Mouse (Mus musculus) stomach, embryonic 15.5 days (tissue): ENCODE measurements at regions not wholly inside any gene's neighbourhood (a gene's known extent, or its start where the extent isn't known, plus 50 kb on each side); places are given as distances from the start of the nearest gene placed in this dataset.
A peak's percentile ranks its signal among the peaks of the same experiment; 100 is the strongest.

Source experiments
- ATAC-seq: fragments of 200-750 bp; cut with Nextera tagmentation; 2 replicates; pipeline ENCODE4 v1.8.0; 2017; ENCODE audit warnings: low read depth, moderate number of reproducible peaks, moderate TSS enrichment; ENCODE audit not compliant: insufficient read depth, low FRiP score
- H3K27ac ChIP-seq: fragments of 300-500 bp; sonication (generic); 2 replicates; pipeline ENCODE4 v1.5.1; 2015; ENCODE audit warnings: mild to moderate bottlenecking, inconsistent platforms
- H3K27me3 ChIP-seq: fragments of 300-500 bp; sonication (generic); replicated peaks from 2 replicates; pipeline ENCODE4 v1.6.1; 2015; ENCODE audit warnings: inconsistent platforms
- H3K36me3 ChIP-seq: fragments of 300-500 bp; sonication (generic); 2 replicates; pipeline ENCODE4 v1.6.1; 2015; ENCODE audit warnings: inconsistent platforms
- H3K4me1 ChIP-seq: fragments of 300-500 bp; sonication (generic); 2 replicates; pipeline ENCODE4 v1.6.1; 2015; ENCODE audit warnings: inconsistent platforms
- H3K4me2 ChIP-seq: fragments of 300-500 bp; sonication (generic); 2 replicates; pipeline ENCODE4 v1.6.1; 2015; ENCODE audit warnings: mild to moderate bottlenecking, inconsistent platforms
- H3K4me3 ChIP-seq: fragments of 300-500 bp; sonication (generic); replicated peaks from 2 replicates; pipeline ENCODE4 v1.5.1; 2015; ENCODE audit warnings: inconsistent platforms
- H3K9ac ChIP-seq: fragments of 300-500 bp; sonication (generic); 2 replicates; pipeline ENCODE4 v1.6.1; 2015; ENCODE audit warnings: inconsistent platforms
- H3K9me3 ChIP-seq: fragments of 300-500 bp; sonication (generic); 2 replicates; pipeline ENCODE4 v1.6.1; 2016; ENCODE audit warnings: inconsistent platforms
- WGBS: fragments of 180-500 bp; shearing (Covaris S2); methylation state at CpG from one replicate; pipeline ENCODE4 v1.1.7; 2015; 5-methylcytosine and 5-hydroxymethylcytosine counted together

- H3K4me1 ChIP-seq: no peaks in the 10 kb centered on the region
- WGBS: 64% methylated on average over 4 of the region's 4 CpGs
Measured at GRCm38 (mm10) chr19:30289721-30290120, 57.0 kb downstream of the Mbl2 start.

GRCm38 (mm10) chr19:30295263-30295704, 62.5 kb downstream of the Mbl2 start:
- no peaks in the 10 kb centered on the region for H3K27me3 ChIP-seq
- no peak for ATAC-seq
- no peaks in the 10 kb centered on the region for H3K36me3 ChIP-seq
- H3K27ac ChIP-seq: 0 out of 2 replicates have a peak overlapping the region, but pooled peaks have one; percentile 4
- H3K9me3 ChIP-seq: no peaks in the 10 kb centered on the region
- H3K4me2 ChIP-seq: peak overlapping the region; percentile 28
- H3K4me1 ChIP-seq: no peaks in the 10 kb centered on the region
- 0 out of 2 replicates have a peak overlapping the region, but pooled peaks have one; percentile 1 for H3K4me3 ChIP-seq
- H3K9ac ChIP-seq: no peak overlapping the region
- WGBS: 28% methylated on average over 15 of the region's 15 CpGs

More at GRCm38 (mm10) chr19:30289721-30290120, 57.0 kb downstream of the Mbl2 start:
- Histone ChIP-seq H3K27me3 (no peaks in the 10 kb centered on the region), H3K36me3 (no peaks in the 10 kb centered on the region), H3K9ac (no peak overlapping the region), H3K4me2 (no peak overlapping the region), H3K27ac (no peak overlapping the region), H3K9me3 (no peaks in the 10 kb centered on the region), H3K4me3 (no peak overlapping the region)
- ATAC-seq: no peak

GRCm38 (mm10) chr19:30296024-30296423, 63.3 kb downstream of the Mbl2 start:
- Histone ChIP-seq H3K4me3 (no peak overlapping the region), H3K4me2 (no peak overlapping the region), H3K27ac (no peak overlapping the region), H3K9ac (no peak overlapping the region), H3K27me3 (no peaks in the 10 kb centered on the region), H3K4me1 (no peaks in the 10 kb centered on the region), H3K36me3 (no peaks in the 10 kb centered on the region), H3K9me3 (no peaks in the 10 kb centered on the region)
- WGBS: 87% methylated on average over 3 of the region's 3 CpGs
- ATAC-seq: no peak

GRCm38 (mm10) chr19:30299536-30299935, 66.8 kb downstream of the Mbl2 start:
- Histone ChIP-seq H3K27ac (no peak overlapping the region), H3K4me2 (no peak overlapping the region), H3K9me3 (no peaks in the 10 kb centered on the region), H3K4me1 (no peaks in the 10 kb centered on the region), H3K9ac (no peak overlapping the region), H3K27me3 (no peaks in the 10 kb centered on the region), H3K36me3 (no peaks in the 10 kb centered on the region), H3K4me3 (no peak overlapping the region)
- WGBS: 79% methylated on average over 3 of the region's 3 CpGs
- no peak for ATAC-seq

DNA sequence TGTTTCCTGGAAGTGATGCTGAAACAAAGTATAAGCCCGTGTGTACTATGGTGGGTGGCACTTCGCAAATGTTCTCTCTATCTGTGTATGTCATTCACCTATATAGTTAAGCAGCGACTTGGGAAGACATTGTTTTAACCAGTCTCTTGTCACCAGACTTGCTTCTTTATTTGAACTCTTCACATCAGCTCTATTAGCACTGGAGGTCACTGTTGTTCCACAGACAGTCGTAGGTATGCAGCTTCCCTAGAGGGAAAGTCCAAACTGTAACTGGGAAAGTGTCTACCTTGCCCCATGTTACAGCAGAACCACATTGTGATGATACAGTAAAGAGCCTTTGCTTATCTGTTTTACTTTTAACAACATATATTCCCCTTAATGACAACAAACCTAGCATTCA, 69.5 kb downstream of the Mbl2 start:
- Histone ChIP-seq H3K27ac (no peak overlapping the region), H3K4me3 (no peak overlapping the region)
- WGBS: 69% methylated on average over 4 of the region's 4 CpGs

GRCm38 (mm10) chr19:30306379-30306778, 73.6 kb downstream of the Mbl2 start:
- H3K4me3 ChIP-seq: no peak overlapping the region
- H3K9ac ChIP-seq: no peak overlapping the region
- H3K9me3 ChIP-seq: no peaks in the 10 kb centered on the region
- WGBS: 81% methylated on average over 2 of the region's 2 CpGs
- no peaks in the 10 kb centered on the region for H3K27me3 ChIP-seq
- ATAC-seq: no peak
- no peaks in the 10 kb centered on the region for H3K36me3 ChIP-seq
- H3K27ac ChIP-seq: no peak overlapping the region
- no peak overlapping the region for H3K4me2 ChIP-seq
- no peaks in the 10 kb centered on the region for H3K4me1 ChIP-seq

More for the DNA sequence above, 69.5 kb downstream of the Mbl2 start:
- no peak for ATAC-seq
- no peak overlapping the region for H3K4me2 ChIP-seq
- H3K9ac ChIP-seq: no peak overlapping the region
- no peaks in the 10 kb centered on the region for H3K4me1 ChIP-seq
- H3K36me3 ChIP-seq: no peaks in the 10 kb centered on the region
- H3K9me3 ChIP-seq: no peaks in the 10 kb centered on the region
- H3K27me3 ChIP-seq: no peaks in the 10 kb centered on the region

GRCm38 (mm10) chr19:30306919-30307318, 74.2 kb downstream of the Mbl2 start:
- Histone ChIP-seq H3K27ac (no peak overlapping the region), H3K9me3 (no peaks in the 10 kb centered on the region), H3K36me3 (no peaks in the 10 kb centered on the region), H3K4me1 (no peaks in the 10 kb centered on the region), H3K4me2 (no peak overlapping the region), H3K9ac (no peak overlapping the region), H3K4me3 (no peak overlapping the region), H3K27me3 (no peaks in the 10 kb centered on the region)
- ATAC-seq: no peak
- 52% methylated on average over 6 of the region's 6 CpGs for WGBS

DNA sequence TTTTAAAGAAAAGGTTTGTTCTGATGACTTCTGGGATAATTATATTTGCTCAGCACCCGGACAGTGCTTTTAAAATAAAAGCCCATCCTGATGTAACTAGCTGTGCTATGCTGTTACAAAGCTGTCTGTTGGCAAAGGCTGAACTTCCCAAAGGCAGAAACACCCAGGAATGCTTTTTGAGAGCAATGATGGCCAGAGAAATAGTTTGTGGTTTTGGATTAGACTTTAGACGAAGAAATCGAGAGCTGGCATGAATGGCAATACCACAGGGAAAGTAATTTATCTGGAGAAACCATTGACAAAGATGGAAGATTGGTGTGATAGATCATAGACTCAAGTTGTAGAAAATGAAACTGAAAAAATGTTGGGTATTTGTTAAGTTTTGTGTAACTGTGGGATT, 84.6 kb downstream of the Mbl2 start:
- H3K4me2 ChIP-seq: no peak overlapping the region

DNA sequence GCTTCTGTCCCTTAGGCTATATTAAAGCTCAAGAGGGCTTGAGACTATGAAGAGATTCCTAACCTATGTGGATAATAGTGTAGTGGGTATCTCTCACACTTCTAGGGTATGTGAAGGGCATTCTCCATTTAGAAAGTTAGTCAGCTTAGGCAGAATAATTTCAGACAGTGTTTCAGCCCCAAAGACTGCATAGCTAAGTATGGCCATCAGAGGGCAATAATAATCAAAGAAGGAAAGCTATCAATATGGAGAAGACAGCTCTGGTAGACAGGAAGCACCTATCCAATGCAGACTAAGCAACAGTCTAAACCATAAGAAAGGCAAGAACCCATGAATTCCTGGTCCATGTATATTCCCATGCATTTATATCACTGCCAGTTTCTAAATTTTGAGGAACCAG, 95.0 kb downstream of the Mbl2 start:
- no peaks in the 10 kb centered on the region for H3K9me3 ChIP-seq
- no peak for ATAC-seq
- no peaks in the 10 kb centered on the region for H3K36me3 ChIP-seq
- no peak overlapping the region for H3K4me3 ChIP-seq
- H3K9ac ChIP-seq: no peak overlapping the region
- no peak overlapping the region for H3K27ac ChIP-seq
- no peak overlapping the region for H3K4me2 ChIP-seq
- H3K27me3 ChIP-seq: no peaks in the 10 kb centered on the region
- no peaks in the 10 kb centered on the region for H3K4me1 ChIP-seq

More for the DNA sequence above, 84.6 kb downstream of the Mbl2 start:
- H3K27me3 ChIP-seq: no peaks in the 10 kb centered on the region
- no peak for ATAC-seq
- WGBS: 81% methylated on average over 3 of the region's 3 CpGs
- no peaks in the 10 kb centered on the region for H3K9me3 ChIP-seq
- H3K4me1 ChIP-seq: no peaks in the 10 kb centered on the region
- no peak overlapping the region for H3K27ac ChIP-seq
- no peak overlapping the region for H3K9ac ChIP-seq
- no peak overlapping the region for H3K4me3 ChIP-seq
- no peaks in the 10 kb centered on the region for H3K36me3 ChIP-seq

GRCm38 (mm10) chr19:30328886-30329285, 96.1 kb downstream of the Mbl2 start:
- Histone ChIP-seq H3K27me3 (no peaks in the 10 kb centered on the region), H3K9me3 (no peaks in the 10 kb centered on the region), H3K36me3 (no peaks in the 10 kb centered on the region), H3K4me2 (no peak overlapping the region), H3K27ac (no peak overlapping the region), H3K4me1 (no peaks in the 10 kb centered on the region), H3K9ac (no peak overlapping the region), H3K4me3 (no peak overlapping the region)
- ATAC-seq: no peak
- WGBS: 72% methylated on average over 4 of the region's 4 CpGs

DNA sequence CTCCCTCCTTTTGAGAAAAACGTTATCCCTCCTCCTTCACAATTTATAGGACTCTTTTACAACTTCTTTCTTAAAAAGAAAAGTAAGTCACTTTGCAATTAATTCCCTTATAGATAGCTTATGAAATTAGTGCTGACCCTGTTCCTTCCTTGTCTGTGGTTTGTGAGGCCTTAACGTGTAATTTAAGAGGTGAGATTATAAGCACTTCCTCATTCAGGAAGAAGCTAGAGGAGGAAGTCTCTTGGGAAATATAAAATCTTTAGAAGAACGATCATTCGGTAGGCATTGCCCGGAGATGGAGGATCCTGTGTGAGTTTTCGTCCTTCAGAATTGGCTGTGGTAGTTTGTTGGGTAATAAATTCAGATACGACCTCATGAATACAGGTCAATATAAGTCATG, 98.0 kb downstream of the Mbl2 start:
- no peak for ATAC-seq
- Histone ChIP-seq H3K36me3 (no peaks in the 10 kb centered on the region), H3K9ac (no peak overlapping the region), H3K4me1 (no peaks in the 10 kb centered on the region), H3K27ac (no peak overlapping the region), H3K27me3 (no peaks in the 10 kb centered on the region), H3K4me3 (no peak overlapping the region), H3K4me2 (no peak overlapping the region), H3K9me3 (no peaks in the 10 kb centered on the region)
- 85% methylated on average over 7 of the region's 7 CpGs for WGBS

- 32% methylated on average over 1 of the region's 1 CpGs for WGBS
- Histone ChIP-seq H3K4me3 (no peak overlapping the region), H3K27me3 (no peaks in the 10 kb centered on the region), H3K9ac (no peak overlapping the region), H3K4me2 (no peak overlapping the region), H3K4me1 (no peaks in the 10 kb centered on the region), H3K27ac (no peak overlapping the region), H3K9me3 (no peaks in the 10 kb centered on the region), H3K36me3 (no peaks in the 10 kb centered on the region)
- no peak for ATAC-seq
Measured at GRCm38 (mm10) chr19:30331850-30332249, 99.1 kb downstream of the Mbl2 start.

GRCm38 (mm10) chr19:30344401-30344800, 111.7 kb downstream of the Mbl2 start:
- Histone ChIP-seq H3K4me1 (no peaks in the 10 kb centered on the region), H3K36me3 (no peaks in the 10 kb centered on the region), H3K27ac (no peak overlapping the region), H3K9me3 (no peaks in the 10 kb centered on the region), H3K4me2 (no peak overlapping the region), H3K4me3 (no peak overlapping the region), H3K27me3 (no peaks in the 10 kb centered on the region), H3K9ac (no peak overlapping the region)
- no peak for ATAC-seq
- WGBS: 87% methylated on average over 5 of the region's 5 CpGs
